Mouse (Mus musculus) thymus, adult 2 months (tissue): ENCODE measurements around the gene Gm21818.
"Not testable (repeated sequence)": the region's sequence is repeated elsewhere in the genome, so short reads cannot be mapped to it uniquely, and the experiment has no call there.

Source experiments
- CTCF ChIP-seq: fragments of 200-500 bp; IDR thresholded peaks from 2 replicates; pipeline ENCODE4 v1.5.1; 2012; ENCODE audit warnings: mild to moderate bottlenecking, control low read depth, low read length, moderate library complexity, borderline replicate concordance; ENCODE audit not compliant: control insufficient read depth, poor library complexity, insufficient read depth; ENCODE audit errors: extremely low read depth
- POLR2A ChIP-seq: fragments of 200-500 bp; IDR thresholded peaks from 2 replicates; pipeline ENCODE4 v1.6.1; 2012; ENCODE audit warnings: mild to moderate bottlenecking, low read length, control low read depth, moderate library complexity; ENCODE audit not compliant: control insufficient read depth, poor library complexity, insufficient read depth; ENCODE audit errors: extremely low read depth

- not testable (repeated sequence) for TF ChIP-seq CTCF, POLR2A
These were observed 29.9 kb upstream of the Gm21818 start for GRCm38 (mm10) chr13:120142348-120142747.
